Mouse (Mus musculus) embryonic facial prominence, embryonic 11.5 days (tissue): ENCODE measurements around the gene Nploc4. TPM values are rescaled to one million over a fixed set of nuclear protein-coding genes. Genes with fewer than 3 reads are reported as not detected.

ENCODE experiments used
- ATAC-seq: fragments of 200-750 bp; cut with Nextera tagmentation; replicated peaks from 2 replicates; pipeline ENCODE4 v1.8.0; 2017; ENCODE audit warnings: low read depth; ENCODE audit not compliant: insufficient number of reproducible peaks, low FRiP score, low TSS enrichment
- DNase-seq: peaks from one replicate; pipeline ENCODE4 v3.0.0-alpha.2; 2015; ENCODE audit warnings: low spot score
- H3K27ac ChIP-seq: fragments of 300-500 bp; sonication (generic); replicated peaks from 2 replicates; pipeline ENCODE4 v1.5.1; 2014; ENCODE audit warnings: mild to moderate bottlenecking, low read depth, low read length, control low read depth
- H3K27me3 ChIP-seq: fragments of 300-500 bp; sonication (generic); 2 replicates; pipeline ENCODE4 v1.6.1; 2014; ENCODE audit warnings: mild to moderate bottlenecking, low read length, moderate library complexity, mixed read lengths; ENCODE audit not compliant: control insufficient read depth, insufficient read depth
- H3K36me3 ChIP-seq: fragments of 300-500 bp; sonication (generic); replicated peaks from 2 replicates; pipeline ENCODE4 v1.6.1; 2014; ENCODE audit warnings: low read depth, mild to moderate bottlenecking, low read length, moderate library complexity, mixed read lengths; ENCODE audit not compliant: control insufficient read depth, insufficient read depth
- H3K4me1 ChIP-seq: fragments of 300-500 bp; sonication (generic); 2 replicates; pipeline ENCODE4 v1.6.1; 2014; ENCODE audit warnings: low read length, mixed read lengths; ENCODE audit not compliant: control insufficient read depth, insufficient read depth
- H3K4me2 ChIP-seq: fragments of 300-500 bp; sonication (generic); 2 replicates; pipeline ENCODE4 v1.6.1; 2014; ENCODE audit warnings: low read depth, mild to moderate bottlenecking, control low read depth, low read length, moderate library complexity
- H3K4me3 ChIP-seq: fragments of 300-500 bp; sonication (generic); 2 replicates; pipeline ENCODE4 v1.5.1; 2014; ENCODE audit warnings: low read depth, low read length, control low read depth
- H3K9ac ChIP-seq: fragments of 300-500 bp; sonication (generic); replicated peaks from 2 replicates; pipeline ENCODE4 v1.6.1; 2014; ENCODE audit warnings: mild to moderate bottlenecking, control low read depth, low read length
- H3K9me3 ChIP-seq: fragments of 300-500 bp; sonication (generic); replicated peaks from 2 replicates; pipeline ENCODE4 v1.6.1; 2016; ENCODE audit warnings: mild to moderate bottlenecking, low read length, inconsistent platforms, mixed read lengths; ENCODE audit not compliant: control insufficient read depth
- WGBS: fragments of 180-500 bp; shearing (Covaris S2); extraction: QIAGEN DNeasy Blood & Tissue Kit; methylation state at CpG from one replicate; pipeline ENCODE4 v1.1.7; 2014; 5-methylcytosine and 5-hydroxymethylcytosine counted together
- polyA plus RNA-seq: library from polyadenylated mRNA; unstranded; fragments of >200 nt; fragmentation: Nextera tagmentation; extraction: Ambion mirVana; gene quantifications from 2 replicates; pipeline ENCODE4 v1.2.1, GENCODE M21; 2014

Gene Nploc4
- polyA plus RNA-seq, 1 experiment from 2014 or later, result 42.5 TPM

GRCm38 (mm10) chr11:120465521-120465920, 28.0 kb upstream of the Nploc4 start:
- Histone ChIP-seq H3K9ac (no peak overlapping the region), H3K4me3 (no peak overlapping the region), H3K27ac (no peak overlapping the region), H3K4me1 (no peaks in the 10 kb centered on the region), H3K9me3 (no peaks in the 10 kb centered on the region), H3K36me3 (peaks cover 7% of the 10 kb centered on the region), H3K27me3 (no peaks in the 10 kb centered on the region), H3K4me2 (no peak overlapping the region)
- ATAC-seq, result no peak
- DNase-seq, result no peak
- WGBS, result 93% methylated on average over 4 of the region's 4 CpGs

- Histone ChIP-seq H3K27me3 (no peaks in the 10 kb centered on the region), H3K27ac (no peak overlapping the region), H3K9me3 (no peaks in the 10 kb centered on the region), H3K9ac (no peak overlapping the region), H3K4me3 (no peak overlapping the region), H3K4me2 (no peak overlapping the region), H3K4me1 (no peaks in the 10 kb centered on the region), H3K36me3 (peaks cover 4% of the 10 kb centered on the region)
- ATAC-seq (no peak), DNase-seq (no peak)
- WGBS, result 85% methylated on average over 5 of the region's 5 CpGs
Observed at GRCm38 (mm10) chr11:120464365-120464764, 26.9 kb upstream of the Nploc4 start.

- Histone ChIP-seq H3K9ac (no peak overlapping the region), H3K4me1 (no peaks in the 10 kb centered on the region), H3K36me3 (peaks cover 4% of the 10 kb centered on the region), H3K4me2 (no peak overlapping the region), H3K4me3 (no peak overlapping the region), H3K27ac (no peak overlapping the region), H3K27me3 (no peaks in the 10 kb centered on the region), H3K9me3 (no peaks in the 10 kb centered on the region)
- DNase-seq (no peak), ATAC-seq (no peak)
- 90% methylated on average over 2 of the region's 2 CpGs for WGBS
Observed at GRCm38 (mm10) chr11:120463536-120463935, 26.0 kb upstream of the Nploc4 start.

DNA sequence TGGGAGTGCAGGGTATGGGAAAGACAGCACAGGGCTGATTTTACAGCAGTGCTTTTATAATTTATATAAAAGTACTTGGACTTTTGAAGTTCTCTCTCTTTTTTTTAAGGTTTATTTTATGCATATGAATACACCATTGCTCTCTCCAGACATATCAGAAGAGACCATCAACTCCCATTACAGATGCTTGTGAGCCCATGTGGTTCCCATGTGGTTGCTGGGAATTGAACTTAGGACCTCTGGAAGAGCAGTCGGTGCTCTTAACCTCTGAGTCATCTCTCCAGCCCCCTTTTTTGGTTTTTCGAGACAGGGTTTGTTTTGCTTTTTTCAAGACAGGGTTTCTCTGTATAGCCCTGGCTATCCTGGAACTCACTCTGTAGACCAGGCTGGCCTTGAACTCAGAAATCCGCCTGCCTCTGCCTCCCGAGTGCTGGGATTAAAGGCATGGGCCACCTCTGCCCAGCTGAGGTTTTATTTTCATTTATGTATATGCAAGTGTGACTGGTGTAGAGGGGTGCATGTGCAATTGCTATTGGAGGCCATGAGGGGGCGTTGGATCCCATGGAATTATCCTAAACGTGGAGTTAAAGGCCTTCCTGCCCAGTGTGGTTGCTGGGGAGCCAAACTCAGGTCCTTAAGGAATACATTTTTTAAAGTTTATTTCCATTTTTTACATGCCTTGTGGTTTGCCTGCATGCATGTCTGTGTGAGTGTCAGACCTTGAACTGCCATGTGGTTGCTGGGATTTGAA, 21.5 kb upstream of the Nploc4 start:
- 67% methylated on average over 6 of the region's 6 CpGs for WGBS
- no peak overlapping the region for H3K27ac ChIP-seq
- no peak for DNase-seq
- peak overlapping the region; percentile 83 for H3K4me2 ChIP-seq
- no peaks in the 10 kb centered on the region; the same call in 1 of the 2 replicates for H3K4me1 ChIP-seq
- H3K9ac ChIP-seq, result peak overlapping the region; percentile 95
- peaks cover 4% of the 10 kb centered on the region for H3K36me3 ChIP-seq
- no peaks in the 10 kb centered on the region for H3K27me3 ChIP-seq
- no peaks in the 10 kb centered on the region for H3K9me3 ChIP-seq
- ATAC-seq, result no peak
- H3K4me3 ChIP-seq, result peak overlapping the region; percentile 89

GRCm38 (mm10) chr11:120457772-120458751, 20.6 kb upstream of the Nploc4 start, which contains the start of the genes Oxld1 and Ccdc137:
TSS of gene Oxld1 (minus strand) at chr11:120458068.
TSS of gene Ccdc137 (plus strand) at chr11:120458115.
- ATAC-seq, result peak; percentile 86
- H3K9me3 ChIP-seq, result no peaks in the 10 kb centered on the region
- 5% methylated on average over 62 of the region's 62 CpGs for WGBS

DNA sequence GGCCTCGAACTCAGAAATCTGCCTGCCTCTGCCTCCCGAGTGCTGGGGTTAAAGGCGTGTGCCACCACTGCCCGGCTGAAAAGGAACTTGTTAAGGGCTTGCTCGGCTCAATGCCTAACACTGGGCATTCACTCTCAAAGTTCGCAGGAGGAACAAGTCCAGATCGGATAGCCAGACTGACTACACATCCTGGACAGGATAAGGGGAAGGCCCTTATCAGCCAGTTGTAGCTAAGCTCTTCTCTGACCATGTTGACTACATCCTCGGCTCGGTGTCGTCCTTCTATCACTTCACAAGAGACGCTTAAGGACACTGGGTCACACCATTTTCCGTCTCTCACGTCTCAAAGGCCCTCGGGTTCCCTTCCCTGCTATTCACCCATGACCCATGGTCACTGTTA, 19.9 kb upstream of the Nploc4 start:
- H3K4me1 ChIP-seq, result no peaks in the 10 kb centered on the region; the same call in 1 of the 2 replicates
- H3K4me2 ChIP-seq, result peak overlapping the region; percentile 83
- H3K4me3 ChIP-seq, result peak overlapping the region; percentile 89
- H3K9ac ChIP-seq, result peak overlapping the region; percentile 95
- no peak for DNase-seq
- 35% methylated on average over 14 of the region's 14 CpGs for WGBS
- peak overlapping the region; percentile 52; the same call in 1 of the 2 replicates for H3K27ac ChIP-seq
- peaks cover 4% of the 10 kb centered on the region for H3K36me3 ChIP-seq
- H3K27me3 ChIP-seq, result no peaks in the 10 kb centered on the region
- no peaks in the 10 kb centered on the region for H3K9me3 ChIP-seq
- ATAC-seq, result 0 out of 2 replicates have a peak, but pooled peaks have one; percentile 2

More at GRCm38 (mm10) chr11:120457772-120458751, 20.6 kb upstream of the Nploc4 start, which contains the start of the genes Oxld1 and Ccdc137:
- DNase-seq, result peak; percentile 92
- peak within 1 kb of the TSS; percentile 95 for H3K9ac ChIP-seq
- peak within 1 kb of the TSS; percentile 89 for H3K4me3 ChIP-seq
- no peaks in the 10 kb centered on the region; the same call in 1 of the 2 replicates for H3K4me1 ChIP-seq
- peak within 1 kb of the TSS; percentile 83 for H3K4me2 ChIP-seq
- H3K36me3 ChIP-seq, result peaks cover 4% of the 10 kb centered on the region
- no peaks in the 10 kb centered on the region for H3K27me3 ChIP-seq
- H3K27ac ChIP-seq, result peak within 1 kb of the TSS; percentile 52; the same call in 1 of the 2 replicates

DNA sequence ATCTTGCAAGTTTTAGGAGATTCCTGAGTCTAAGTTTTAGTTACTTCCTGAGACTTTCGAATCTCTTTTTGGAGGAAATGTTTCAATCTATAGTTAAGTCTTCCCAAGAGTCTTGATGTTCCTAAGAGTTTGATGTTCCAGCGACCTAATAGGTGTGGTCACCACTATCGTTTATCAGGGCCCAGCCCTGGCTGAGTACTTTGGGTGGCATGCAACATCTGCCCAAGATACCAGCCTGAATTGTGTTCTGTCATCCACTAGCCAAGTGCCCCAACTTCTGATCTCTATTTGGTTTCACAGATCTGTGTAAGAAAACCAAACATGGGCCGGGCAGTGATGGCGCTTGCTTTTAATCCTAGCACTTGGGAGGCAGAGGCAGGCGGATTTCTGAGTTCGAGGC, 17.9 kb upstream of the Nploc4 start:
- Histone ChIP-seq H3K4me2 (no peak overlapping the region), H3K9me3 (no peaks in the 10 kb centered on the region), H3K4me3 (no peak overlapping the region), H3K4me1 (no peaks in the 10 kb centered on the region; the same call in 1 of the 2 replicates), H3K27me3 (no peaks in the 10 kb centered on the region), H3K36me3 (no peaks in the 10 kb centered on the region; the same call in 1 of the 2 replicates), H3K27ac (no peak overlapping the region), H3K9ac (no peak overlapping the region)
- 96% methylated on average over 7 of the region's 7 CpGs for WGBS
- DNase-seq (no peak), ATAC-seq (no peak)
